Comparison of ENCODE assay signal across 26 mouse cellular contexts in the genomic region with DNA sequence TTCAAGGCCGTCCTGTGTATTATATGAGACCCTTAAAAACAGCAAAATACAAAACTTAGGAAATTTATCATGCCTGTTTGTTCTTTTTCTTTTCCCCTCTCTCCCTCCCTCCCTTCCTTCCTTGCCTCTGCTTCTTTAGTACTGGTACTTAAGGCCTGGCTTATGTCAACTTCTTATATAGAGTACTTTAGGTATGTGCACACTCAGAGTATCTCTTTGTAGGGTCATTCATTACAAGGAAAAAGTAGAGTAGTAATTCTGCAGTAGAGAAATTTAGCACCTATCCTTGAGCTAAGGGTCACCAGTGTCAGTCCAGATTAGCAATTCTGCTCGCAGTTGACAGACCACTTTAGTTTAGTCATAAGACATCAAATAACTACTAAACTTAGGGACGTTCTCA. TPM values are rescaled to one million over a fixed set of nuclear protein-coding genes. Genes with fewer than 3 reads are reported as not detected.
A peak's percentile ranks its signal among the peaks of the same experiment; 100 is the strongest.
DNase-seq lines count a peak whose midpoint lies in the region; ATAC-seq and TF ChIP-seq lines count a peak whose summit lies in the region.
"Had no signal": no experiment of that assay in that cellular context is flagged by ENCODE, and none has a peak within 500 bp of the region (broad histone marks: within the 10 kb centered on the region; RNA-seq: fewer than 3 reads in every experiment).

No protein-coding gene starts in this region.

- H3K27ac ChIP-seq in heart, embryonic 16.5 days (ENCODE audit: low read length), result peak overlapping the region; percentile 7; the same call in 1 of the 2 replicates
- no peak overlapping the region for H3K27ac ChIP-seq in heart, adult 2 months
- peak overlapping the region; percentile 77 for H3K27ac ChIP-seq in kidney, embryonic 15.5 days
- 0 out of 2 replicates have a peak overlapping the region, but pooled peaks have one; percentile 30 for H3K27ac ChIP-seq in lung, embryonic 16.5 days (ENCODE audit: low read length)
- H3K27ac ChIP-seq in liver, postnatal 0 days (ENCODE audit: low read depth), result peak overlapping the region; percentile 49; the same call in 1 of the 2 replicates
- H3K27ac ChIP-seq: embryonic facial prominence, embryonic 15.5 days; forebrain, embryonic 10.5 days; gastrocnemius, adult 2 months; hindbrain, embryonic 10.5 days; hindbrain, embryonic 14.5 days had no signal

- TF ChIP-seq EP300 in heart, adult 2 months (IDR thresholded peaks at IDR 0.05; ENCODE audit: insufficient read depth, low read depth, low read length), result no peak
- no peak for TF ChIP-seq EP300 in liver, postnatal 0 days (IDR thresholded peaks at IDR 0.05; ENCODE audit: low read depth)

- no peaks in the 10 kb centered on the region for H3K27me3 ChIP-seq in heart, embryonic 16.5 days (ENCODE audit: control insufficient read depth, insufficient read depth, low read length)
- H3K27me3 ChIP-seq in heart, adult 2 months (ENCODE audit: control insufficient read depth, insufficient read depth, low read length), result no peaks in the 10 kb centered on the region
- H3K27me3 ChIP-seq in kidney, embryonic 15.5 days, result no peaks in the 10 kb centered on the region
- H3K27me3 ChIP-seq in lung, embryonic 16.5 days (ENCODE audit: control insufficient read depth, insufficient read depth, low read depth, low read length), result no peaks in the 10 kb centered on the region
- H3K27me3 ChIP-seq in liver, postnatal 0 days (ENCODE audit: insufficient read depth, low read length), result no peaks in the 10 kb centered on the region
- H3K27me3 ChIP-seq: CH12.LX; embryonic facial prominence, embryonic 15.5 days had no signal

- H3K36me3 ChIP-seq in heart, embryonic 16.5 days (ENCODE audit: control insufficient read depth, insufficient read depth), result peaks cover 25% of the 10 kb centered on the region
- H3K36me3 ChIP-seq in heart, adult 2 months (ENCODE audit: control insufficient read depth, insufficient read depth, low read length), result peaks cover 6% of the 10 kb centered on the region
- H3K36me3 ChIP-seq in kidney, embryonic 15.5 days, result peaks cover 83% of the 10 kb centered on the region
- peaks cover 34% of the 10 kb centered on the region for H3K36me3 ChIP-seq in lung, embryonic 16.5 days (ENCODE audit: control insufficient read depth, insufficient read depth, low read length)
- peaks cover 15% of the 10 kb centered on the region for H3K36me3 ChIP-seq in liver, postnatal 0 days (replicated peaks; ENCODE audit: insufficient read depth, low read length)

- TF ChIP-seq CTCF in heart, adult 2 months (IDR thresholded peaks at IDR 0.05), result no peak
- TF ChIP-seq CTCF in liver, postnatal 0 days (IDR thresholded peaks at IDR 0.05; ENCODE audit: low read depth), result no peak

- 75% methylated on average over 3 of the region's 3 CpGs for WGBS in heart, embryonic 16.5 days
- WGBS in heart, adult 2 months, result 83% methylated on average over 3 of the region's 3 CpGs
- WGBS in kidney, embryonic 15.5 days, result 71% methylated on average over 3 of the region's 3 CpGs
- WGBS in lung, embryonic 16.5 days, result 61% methylated on average over 3 of the region's 3 CpGs
- 73% methylated on average over 3 of the region's 3 CpGs for WGBS in liver, postnatal 0 days (ENCODE audit: insufficient replicate concordance)

- H3K4me1 ChIP-seq in heart, embryonic 16.5 days (ENCODE audit: control insufficient read depth, insufficient read depth, low read length), result peaks cover 8% of the 10 kb centered on the region
- no peaks in the 10 kb centered on the region; the same call in 1 of the 2 replicates for H3K4me1 ChIP-seq in heart, adult 2 months (ENCODE audit: control insufficient read depth, insufficient read depth, low read length)
- peaks cover 12% of the 10 kb centered on the region; the same call in 1 of the 2 replicates for H3K4me1 ChIP-seq in kidney, embryonic 15.5 days
- H3K4me1 ChIP-seq in lung, embryonic 16.5 days (replicated peaks; ENCODE audit: control insufficient read depth, insufficient read depth, low read length), result no peaks in the 10 kb centered on the region
- H3K4me1 ChIP-seq in liver, postnatal 0 days (ENCODE audit: insufficient read depth), result no peaks in the 10 kb centered on the region
- H3K4me1 ChIP-seq: embryonic facial prominence, embryonic 15.5 days; forebrain, embryonic 10.5 days; hindbrain, embryonic 10.5 days had no signal

- ATAC-seq in heart, embryonic 16.5 days (replicated peaks; ENCODE audit: extremely low read depth, insufficient read depth, low FRiP score), result no peak
- ATAC-seq in kidney, embryonic 15.5 days (replicated peaks; ENCODE audit: low FRiP score), result no peak
- peak; percentile 59 for ATAC-seq in lung, embryonic 16.5 days (ENCODE audit: low read depth)
- ATAC-seq in liver, postnatal 0 days, result no peak
- ATAC-seq: forebrain, embryonic 14.5 days had no signal

- H3K4me2 ChIP-seq in heart, embryonic 16.5 days (ENCODE audit: low read depth, low read length), result no peak overlapping the region
- H3K4me2 ChIP-seq in kidney, embryonic 15.5 days, result no peak overlapping the region
- no peak overlapping the region for H3K4me2 ChIP-seq in lung, embryonic 16.5 days (ENCODE audit: low read depth, low read length)
- no peak overlapping the region for H3K4me2 ChIP-seq in liver, postnatal 0 days (ENCODE audit: low read depth, low read length)
- H3K4me2 ChIP-seq: embryonic facial prominence, embryonic 15.5 days; hindbrain, embryonic 14.5 days had no signal

- no peaks in the 10 kb centered on the region for H3K9me3 ChIP-seq in heart, embryonic 16.5 days (replicated peaks; ENCODE audit: control insufficient read depth, low read length)
- H3K9me3 ChIP-seq in kidney, embryonic 15.5 days (replicated peaks), result no peaks in the 10 kb centered on the region
- no peaks in the 10 kb centered on the region for H3K9me3 ChIP-seq in lung, embryonic 16.5 days (ENCODE audit: control insufficient read depth, low read length)
- no peaks in the 10 kb centered on the region for H3K9me3 ChIP-seq in liver, postnatal 0 days (ENCODE audit: low read length)
- H3K9me3 ChIP-seq: embryonic facial prominence, embryonic 15.5 days; forebrain, embryonic 10.5 days; hindbrain, embryonic 10.5 days had no signal

- no peaks in the 10 kb centered on the region for H3K79me2 ChIP-seq in heart, adult 2 months (replicated peaks; ENCODE audit: control insufficient read depth, insufficient read depth, low read length)

- no peak for DNase-seq in heart, adult 2 months
- no peak for DNase-seq in kidney, adult 8-10 months
- DNase-seq in lung, postnatal 36 days, result no peak
- DNase-seq in liver, postnatal 0 days, result no peak
- DNase-seq: adrenal gland, adult 8-10 months; adrenal gland, postnatal 36 days; cerebellum, adult 8-10 months; cerebellum, postnatal 14 days; embryo, embryonic 11 days; gastrocnemius, adult 2 months; gastrocnemius, postnatal 25 days had no signal

- TF ChIP-seq POLR2A in heart, adult 2 months (IDR thresholded peaks at IDR 0.05; ENCODE audit: insufficient read depth, low read depth, low read length), result no peak

- intact Hi-C loops in heart, adult 2 months (cut with DNase I), result no loop called here

- no peak overlapping the region for H3K4me3 ChIP-seq in heart, embryonic 16.5 days (ENCODE audit: low read length)
- H3K4me3 ChIP-seq in heart, adult 2 months, result no peak overlapping the region
- no peak overlapping the region for H3K4me3 ChIP-seq in kidney, embryonic 15.5 days (replicated peaks)
- H3K4me3 ChIP-seq in lung, embryonic 16.5 days (ENCODE audit: low read length), result no peak overlapping the region
- H3K4me3 ChIP-seq in liver, postnatal 0 days (ENCODE audit: low read depth, low read length), result no peak overlapping the region
- H3K4me3 ChIP-seq: embryonic facial prominence, embryonic 15.5 days; erythroblast, embryonic 14.5 days; forebrain, embryonic 10.5 days; gastrocnemius, adult 2 months; hindbrain, embryonic 10.5 days had no signal

- no peak overlapping the region for H3K9ac ChIP-seq in heart, embryonic 16.5 days (ENCODE audit: low read length)
- no peak overlapping the region for H3K9ac ChIP-seq in heart, adult 2 months (ENCODE audit: low read depth, low read length)
- no peak overlapping the region for H3K9ac ChIP-seq in kidney, embryonic 15.5 days
- H3K9ac ChIP-seq in lung, embryonic 16.5 days (ENCODE audit: low read length), result no peak overlapping the region
- H3K9ac ChIP-seq in liver, postnatal 0 days (replicated peaks), result no peak overlapping the region
- H3K9ac ChIP-seq: embryonic facial prominence, embryonic 15.5 days; hindbrain, embryonic 14.5 days had no signal

RNA-seq across cellular contexts. Expression of gene Rnf41, which starts 13.8 kb away (rescaled TPM):
- polyA plus RNA-seq in heart, embryonic 16.5 days (2015; fragmentation: Nextera tagmentation; extraction: Ambion mirVana), result 29.9 and 31.7 TPM in 2 replicates
- total RNA-seq in heart, adult 2 months (2021), result 10 to 100 TPM; 15.8 to 16.9 TPM
- 12.5 and 17.8 TPM in 2 replicates for polyA plus RNA-seq in heart, adult 2 months (2012; rRNA removed)
- 45.1 and 45.9 TPM in 2 replicates for polyA plus RNA-seq in kidney, embryonic 15.5 days (2015; fragmentation: Nextera tagmentation; extraction: Ambion mirVana)
- polyA plus RNA-seq in lung, embryonic 16.5 days (2015; fragmentation: Nextera tagmentation; extraction: Ambion mirVana), result 41.4 and 42.7 TPM in 2 replicates
- polyA plus RNA-seq in liver, postnatal 0 days (2015; fragmentation: Nextera tagmentation; extraction: Ambion mirVana), result 7.2 and 7.3 TPM in 2 replicates

RNA-seq across cellular contexts. Expression of gene Nabp2, which starts 14.0 kb away (rescaled TPM):
- polyA plus RNA-seq in heart, embryonic 16.5 days (2015; fragmentation: Nextera tagmentation; extraction: Ambion mirVana), result 55.9 and 60.4 TPM in 2 replicates
- total RNA-seq in heart, adult 2 months (2021), result 10 to 100 TPM; 45.2 to 48.2 TPM
- polyA plus RNA-seq in heart, adult 2 months (2012; rRNA removed), result 25.0 and 25.1 TPM in 2 replicates
- 82.8 and 92.6 TPM in 2 replicates for polyA plus RNA-seq in kidney, embryonic 15.5 days (2015; fragmentation: Nextera tagmentation; extraction: Ambion mirVana)
- 67.7 and 74.5 TPM in 2 replicates for polyA plus RNA-seq in lung, embryonic 16.5 days (2015; fragmentation: Nextera tagmentation; extraction: Ambion mirVana)
- polyA plus RNA-seq in liver, postnatal 0 days (2015; fragmentation: Nextera tagmentation; extraction: Ambion mirVana), result 33.7 and 33.8 TPM in 2 replicates

RNA-seq across cellular contexts. Expression of gene Slc39a5, which starts 24.2 kb away (rescaled TPM):
- 0.41 TPM in 1 of 2 replicates, not detected in the other for polyA plus RNA-seq in heart, embryonic 16.5 days (2015; fragmentation: Nextera tagmentation; extraction: Ambion mirVana)
- total RNA-seq in heart, adult 2 months (2021), result not detected
- polyA plus RNA-seq in heart, adult 2 months (2012; rRNA removed), result not detected in 2 replicates
- polyA plus RNA-seq in kidney, embryonic 15.5 days (2015; fragmentation: Nextera tagmentation; extraction: Ambion mirVana), result 41.5 and 47.1 TPM in 2 replicates
- 0.13 and 1.0 TPM in 2 replicates for polyA plus RNA-seq in lung, embryonic 16.5 days (2015; fragmentation: Nextera tagmentation; extraction: Ambion mirVana)
- 59.0 and 64.1 TPM in 2 replicates for polyA plus RNA-seq in liver, postnatal 0 days (2015; fragmentation: Nextera tagmentation; extraction: Ambion mirVana)
- total RNA-seq: adrenal gland, postnatal 36 days; CH12.LX; common myeloid progenitor, adult 5-6 weeks; gastrocnemius, adult 2 months; gastrocnemius, postnatal 25 days; granulocyte monocyte progenitor cell, adult 5-6 weeks; heart, postnatal 25 days had no signal
- polyA plus RNA-seq: embryonic facial prominence, embryonic 11.5 days; forebrain, embryonic 10.5 days; forebrain, embryonic 14.5 days; heart, embryonic 14.5 days; hindbrain, embryonic 10.5 days; hindbrain, embryonic 14.5 days had no signal

RNA-seq across cellular contexts. Expression of gene Smarcc2, which starts 33.8 kb away (rescaled TPM):
- polyA plus RNA-seq in heart, embryonic 16.5 days (2015; fragmentation: Nextera tagmentation; extraction: Ambion mirVana), result 54.9 and 57.5 TPM in 2 replicates
- 10 to 100 TPM; 75.5 to 77.6 TPM for total RNA-seq in heart, adult 2 months (2021)
- 49.1 and 61.1 TPM in 2 replicates for polyA plus RNA-seq in heart, adult 2 months (2012; rRNA removed)
- 75.9 and 77.2 TPM in 2 replicates for polyA plus RNA-seq in kidney, embryonic 15.5 days (2015; fragmentation: Nextera tagmentation; extraction: Ambion mirVana)
- 71.3 and 76.4 TPM in 2 replicates for polyA plus RNA-seq in lung, embryonic 16.5 days (2015; fragmentation: Nextera tagmentation; extraction: Ambion mirVana)
- polyA plus RNA-seq in liver, postnatal 0 days (2015; fragmentation: Nextera tagmentation; extraction: Ambion mirVana), result 13.4 and 14.7 TPM in 2 replicates

RNA-seq across cellular contexts. Expression of gene Ankrd52, which starts 48.3 kb away (rescaled TPM):
- 8.1 and 8.5 TPM in 2 replicates for polyA plus RNA-seq in heart, embryonic 16.5 days (2015; fragmentation: Nextera tagmentation; extraction: Ambion mirVana)
- 10 to 100 TPM; 41.8 to 47.5 TPM for total RNA-seq in heart, adult 2 months (2021)
- polyA plus RNA-seq in heart, adult 2 months (2012; rRNA removed), result 29.2 and 34.6 TPM in 2 replicates
- polyA plus RNA-seq in kidney, embryonic 15.5 days (2015; fragmentation: Nextera tagmentation; extraction: Ambion mirVana), result 13.6 and 14.5 TPM in 2 replicates
- polyA plus RNA-seq in lung, embryonic 16.5 days (2015; fragmentation: Nextera tagmentation; extraction: Ambion mirVana), result 8.4 and 9.6 TPM in 2 replicates
- 2.0 and 2.7 TPM in 2 replicates for polyA plus RNA-seq in liver, postnatal 0 days (2015; fragmentation: Nextera tagmentation; extraction: Ambion mirVana)

Comparison
In these comparisons a context has a peak if more than half of its experiments do, and no peak if none do; other contexts are left out.
1. RNA of gene Slc39a5, which starts 24.2 kb away (polyA plus RNA-seq): 59.0 to 64.1 TPM in liver, postnatal 0 days and 41.5 to 47.1 TPM in kidney, embryonic 15.5 days; 0.41 TPM in heart, embryonic 16.5 days, 0.13 to 1.0 TPM in lung, embryonic 16.5 days and not detected in heart, adult 2 months; every median in the first group is over 10 times any median in the second.